Mouse (Mus musculus): ENCODE measurements around the gene Jak3.
A peak's percentile ranks its signal among the peaks of the same experiment; 100 is the strongest.

DNA sequence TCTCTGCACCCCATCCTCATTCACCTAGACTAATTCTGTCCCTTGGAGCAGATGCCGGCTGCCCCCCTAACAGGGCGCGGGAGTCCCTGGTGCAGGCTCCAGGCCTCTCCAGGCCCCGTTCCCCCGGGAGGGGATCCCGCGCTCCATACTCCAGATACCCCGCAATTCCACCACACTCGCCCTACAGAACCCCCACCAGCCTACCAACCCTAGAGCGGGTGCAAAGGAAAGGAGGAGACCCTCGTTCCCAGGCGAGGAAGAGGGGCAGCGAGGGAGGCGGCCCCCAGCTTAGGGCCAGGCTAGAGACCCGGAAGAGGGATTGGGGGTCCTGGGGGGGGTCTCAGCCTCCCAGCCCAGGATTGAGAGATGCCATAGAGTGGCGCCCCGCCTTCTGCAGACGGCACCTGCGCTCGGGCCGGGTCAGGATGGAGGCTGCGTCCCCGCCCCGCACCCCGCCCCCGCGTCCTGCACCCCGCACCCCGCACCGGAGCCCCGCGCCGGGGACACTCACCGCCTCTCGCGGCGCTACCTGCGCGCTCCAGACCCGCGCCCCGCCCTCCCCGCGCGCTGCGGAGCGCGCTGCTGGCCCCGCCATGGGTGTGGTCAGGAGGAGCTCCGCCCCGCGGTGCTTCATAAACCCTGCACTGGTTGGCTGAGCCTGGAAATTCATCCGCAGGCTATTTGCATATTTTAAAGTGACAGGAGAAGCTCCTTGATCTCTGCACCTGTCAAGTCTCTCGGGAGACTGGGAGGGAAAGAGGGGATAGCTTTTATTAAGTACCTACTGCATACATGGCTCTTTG, 49.2 kb downstream of the Jak3 start, which contains the start of gene Fcho1:
- TF ChIP-seq POLR2A (IDR thresholded peaks at IDR 0.05; ENCODE audit: borderline replicate concordance, control insufficient read depth, low read depth, low read length) (peak; percentile 41; the same call in 1 of the 2 replicates), CTCF (IDR thresholded peaks at IDR 0.05; ENCODE audit: control insufficient read depth, insufficient read depth, low read length) (no peak)

Measured in bone marrow, adult 2 months (tissue).